Mouse (Mus musculus) heart, embryonic 16.5 days (tissue): ENCODE results near the gene Tmem259. TPM values are rescaled to one million over a fixed set of nuclear protein-coding genes. Genes with fewer than 3 reads are reported as not detected.
A peak's percentile ranks its signal among the peaks of the same experiment; 100 is the strongest.

Experiments
- ATAC-seq: fragments of 200-750 bp; cut with Nextera tagmentation; replicated peaks from 2 replicates; pipeline ENCODE4 v1.8.0; 2017; ENCODE audit warnings: moderate number of reproducible peaks; ENCODE audit not compliant: insufficient read depth, low FRiP score; ENCODE audit errors: extremely low read depth
- H3K27ac ChIP-seq: fragments of 300-500 bp; sonication (generic); 2 replicates; pipeline ENCODE4 v1.5.1; 2014; ENCODE audit warnings: mild to moderate bottlenecking, low read length, control low read depth, moderate library complexity
- H3K27me3 ChIP-seq: fragments of 300-500 bp; sonication (generic); 2 replicates; pipeline ENCODE4 v1.6.1; 2014; ENCODE audit warnings: low read length, mixed read lengths; ENCODE audit not compliant: control insufficient read depth, insufficient read depth
- H3K36me3 ChIP-seq: fragments of 300-500 bp; sonication (generic); 2 replicates; pipeline ENCODE4 v1.6.1; 2014; ENCODE audit not compliant: control insufficient read depth, insufficient read depth
- H3K4me1 ChIP-seq: fragments of 300-500 bp; sonication (generic); 2 replicates; pipeline ENCODE4 v1.6.1; 2014; ENCODE audit warnings: low read length, mixed read lengths; ENCODE audit not compliant: control insufficient read depth, insufficient read depth
- H3K4me2 ChIP-seq: fragments of 300-500 bp; sonication (generic); 2 replicates; pipeline ENCODE4 v1.6.1; 2014; ENCODE audit warnings: low read depth, mild to moderate bottlenecking, control low read depth, low read length
- H3K4me3 ChIP-seq: fragments of 300-500 bp; sonication (generic); 2 replicates; pipeline ENCODE4 v1.5.1; 2014; ENCODE audit warnings: mild to moderate bottlenecking, control low read depth, low read length
- H3K9ac ChIP-seq: fragments of 300-500 bp; sonication (generic); 2 replicates; pipeline ENCODE4 v1.6.1; 2014; ENCODE audit warnings: low read length, control low read depth
- H3K9me3 ChIP-seq: fragments of 300-500 bp; sonication (generic); replicated peaks from 2 replicates; pipeline ENCODE4 v1.6.1; 2016; ENCODE audit warnings: low read length; ENCODE audit not compliant: control insufficient read depth
- WGBS: fragments of 180-500 bp; shearing (Covaris S2); extraction: QIAGEN DNeasy Blood & Tissue Kit; methylation state at CpG from one replicate; pipeline ENCODE4 v1.1.7; 2014; 5-methylcytosine and 5-hydroxymethylcytosine counted together
- polyA plus RNA-seq: library from polyadenylated mRNA; unstranded; fragments of >200 nt; fragmentation: Nextera tagmentation; extraction: Ambion mirVana; gene quantifications from 2 replicates; pipeline ENCODE4 v1.2.1, GENCODE M21; 2015

Gene Tmem259
- polyA plus RNA-seq, 1 experiment from 2014 or later, result 10.6 TPM

- ATAC-seq, result no peak
- Histone ChIP-seq H3K9ac (no peak overlapping the region), H3K36me3 (no peaks in the 10 kb centered on the region), H3K4me1 (peaks cover 23% of the 10 kb centered on the region), H3K4me2 (no peak overlapping the region), H3K27ac (no peak overlapping the region), H3K4me3 (no peak overlapping the region), H3K27me3 (no peaks in the 10 kb centered on the region), H3K9me3 (no peaks in the 10 kb centered on the region)
- WGBS, result 73% methylated on average over 9 of the region's 9 CpGs
Observed at GRCm38 (mm10) chr10:79943471-79943901, 40.6 kb downstream of the Tmem259 start.

GRCm38 (mm10) chr10:79942988-79943387 lies 41.1 kb downstream of the Tmem259 start:
- peaks cover 24% of the 10 kb centered on the region for H3K4me1 ChIP-seq
- no peaks in the 10 kb centered on the region for H3K36me3 ChIP-seq
- no peaks in the 10 kb centered on the region for H3K9me3 ChIP-seq
- H3K27ac ChIP-seq, result no peak overlapping the region
- ATAC-seq, result no peak
- no peak overlapping the region for H3K4me2 ChIP-seq
- no peak overlapping the region for H3K4me3 ChIP-seq
- H3K27me3 ChIP-seq, result no peaks in the 10 kb centered on the region
- 96% methylated on average over 1 of the region's 1 CpGs for WGBS
- H3K9ac ChIP-seq, result no peak overlapping the region

DNA sequence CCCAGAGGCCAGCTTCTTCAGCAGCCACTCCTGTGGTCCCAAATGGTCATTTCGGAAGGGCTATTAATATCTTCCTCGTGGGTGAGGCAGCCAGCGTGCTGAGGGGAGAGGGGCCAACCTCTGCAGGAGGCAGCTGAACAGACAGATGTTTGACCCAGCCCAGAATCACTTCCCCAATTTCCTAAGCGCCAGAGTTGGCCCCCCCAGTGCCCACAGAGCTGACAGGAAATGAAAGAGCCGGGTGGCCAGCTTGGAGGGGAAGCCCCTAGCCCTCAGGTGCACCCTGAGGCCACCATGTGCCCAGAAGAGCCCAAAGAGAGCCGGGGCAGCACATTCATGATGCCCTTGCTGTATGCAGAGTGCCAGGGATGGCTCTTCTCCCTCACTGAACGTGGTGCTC lies 43.4 kb downstream of the Tmem259 start:
- Histone ChIP-seq H3K4me1 (peaks cover 37% of the 10 kb centered on the region), H3K4me2 (0 out of 2 replicates have a peak overlapping the region, but pooled peaks have one; percentile 5), H3K27me3 (no peaks in the 10 kb centered on the region), H3K36me3 (no peaks in the 10 kb centered on the region), H3K4me3 (no peak overlapping the region), H3K9me3 (no peaks in the 10 kb centered on the region), H3K9ac (no peak overlapping the region), H3K27ac (no peak overlapping the region)
- no peak for ATAC-seq
- 34% methylated on average over 7 of the region's 7 CpGs for WGBS

DNA sequence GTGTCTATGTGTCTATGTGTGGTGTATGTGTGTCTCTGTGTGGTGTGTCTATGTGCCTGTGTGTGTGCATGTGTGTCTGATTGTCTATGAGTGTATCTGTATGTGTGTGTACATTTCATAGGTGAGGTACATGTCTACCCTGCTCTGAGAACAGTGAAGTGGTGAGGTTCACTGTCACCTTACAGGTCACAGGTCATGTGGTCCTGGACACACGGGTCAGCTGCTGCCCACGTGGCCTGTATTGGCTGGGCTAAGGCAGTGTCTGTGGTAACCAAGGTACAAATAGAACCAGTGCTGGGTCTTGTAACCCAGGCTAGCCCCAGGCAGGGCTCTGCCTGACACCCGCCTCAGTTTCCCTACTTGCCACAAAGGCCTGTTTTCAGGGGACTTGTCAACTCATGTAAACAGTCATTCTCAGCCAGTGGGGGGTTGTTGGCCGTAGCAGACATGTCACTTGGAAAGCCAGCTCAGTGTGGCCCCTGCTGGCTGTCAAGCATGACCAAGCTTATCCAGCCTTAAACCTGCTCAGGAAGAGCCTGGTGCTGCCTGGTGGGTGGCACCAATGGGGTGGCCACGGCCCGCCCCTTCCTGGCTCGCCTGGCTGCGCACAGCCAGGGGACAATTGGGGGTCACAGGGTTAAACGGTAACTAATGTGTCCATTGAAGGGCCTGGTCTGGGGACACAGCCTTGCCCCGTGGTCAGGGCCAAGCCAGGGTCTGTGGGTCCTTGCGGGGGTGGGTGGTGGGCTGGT lies 46.2 kb downstream of the Tmem259 start:
- Histone ChIP-seq H3K4me3 (no peak overlapping the region), H3K4me1 (peaks cover 53% of the 10 kb centered on the region), H3K27ac (no peak overlapping the region), H3K9me3 (no peaks in the 10 kb centered on the region), H3K9ac (no peak overlapping the region), H3K4me2 (peak overlapping the region; percentile 60), H3K36me3 (no peaks in the 10 kb centered on the region), H3K27me3 (no peaks in the 10 kb centered on the region)
- ATAC-seq, result no peak
- WGBS, result 81% methylated on average over 11 of the region's 11 CpGs

- peak overlapping the region; percentile 36 for H3K4me3 ChIP-seq
- no peaks in the 10 kb centered on the region for H3K9me3 ChIP-seq
- H3K27me3 ChIP-seq, result no peaks in the 10 kb centered on the region
- H3K9ac ChIP-seq, result peak overlapping the region; percentile 52; the same call in 1 of the 2 replicates
- WGBS, result 28% methylated on average over 27 of the region's 27 CpGs
- peak; percentile 80 for ATAC-seq
- H3K27ac ChIP-seq, result peak overlapping the region; percentile 66
- H3K4me2 ChIP-seq, result peak overlapping the region; percentile 60
- no peaks in the 10 kb centered on the region for H3K36me3 ChIP-seq
- H3K4me1 ChIP-seq, result peaks cover 62% of the 10 kb centered on the region
Observed at GRCm38 (mm10) chr10:79936911-79937441, 47.2 kb downstream of the Tmem259 start.

- H3K9ac ChIP-seq, result no peak overlapping the region
- H3K4me2 ChIP-seq, result peak overlapping the region; percentile 60
- peaks cover 62% of the 10 kb centered on the region for H3K4me1 ChIP-seq
- H3K9me3 ChIP-seq, result no peaks in the 10 kb centered on the region
- no peaks in the 10 kb centered on the region for H3K36me3 ChIP-seq
- 27% methylated on average over 10 of the region's 10 CpGs for WGBS
- H3K27me3 ChIP-seq, result no peaks in the 10 kb centered on the region
- H3K27ac ChIP-seq, result peak overlapping the region; percentile 66
- H3K4me3 ChIP-seq, result peak overlapping the region; percentile 36
- no peak for ATAC-seq
Observed at GRCm38 (mm10) chr10:79936284-79936910, 47.7 kb downstream of the Tmem259 start.

- 87% methylated on average over 16 of the region's 16 CpGs for WGBS
- H3K27me3 ChIP-seq, result no peaks in the 10 kb centered on the region
- H3K4me3 ChIP-seq, result no peak overlapping the region
- ATAC-seq, result no peak
- no peaks in the 10 kb centered on the region for H3K9me3 ChIP-seq
- peaks cover 52% of the 10 kb centered on the region for H3K4me1 ChIP-seq
- H3K27ac ChIP-seq, result no peak overlapping the region
- H3K9ac ChIP-seq, result no peak overlapping the region
- no peaks in the 10 kb centered on the region for H3K36me3 ChIP-seq
- no peak overlapping the region for H3K4me2 ChIP-seq
Observed at GRCm38 (mm10) chr10:79934794-79935569, 49.1 kb downstream of the Tmem259 start.

DNA sequence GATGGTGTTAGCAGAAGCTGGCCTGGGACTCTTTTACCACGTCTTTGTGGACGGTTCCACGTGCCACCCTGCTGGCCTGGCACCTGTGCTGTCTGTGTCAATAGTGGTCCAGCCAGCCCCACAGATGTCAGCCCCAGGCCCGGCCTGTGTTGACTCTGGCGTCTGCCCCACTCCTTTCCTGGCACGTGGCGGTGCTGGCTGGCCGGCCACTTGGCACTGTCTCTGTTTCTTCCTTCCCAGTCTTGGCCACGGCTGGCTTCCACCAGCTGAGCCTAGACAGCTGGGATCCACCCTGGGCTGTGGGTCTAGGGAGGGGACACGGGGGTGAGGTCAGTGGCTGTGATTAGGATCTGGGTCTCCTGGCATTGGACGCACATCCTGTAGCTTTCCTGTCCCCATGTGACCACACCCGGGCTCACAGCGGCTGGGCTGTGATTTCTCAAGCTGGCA lies 49.8 kb downstream of the Tmem259 start:
- H3K4me2 ChIP-seq, result no peak overlapping the region
- no peaks in the 10 kb centered on the region for H3K36me3 ChIP-seq
- ATAC-seq, result peak; percentile 52
- peaks cover 49% of the 10 kb centered on the region for H3K4me1 ChIP-seq
- H3K9me3 ChIP-seq, result no peaks in the 10 kb centered on the region
- no peak overlapping the region for H3K27ac ChIP-seq
- H3K9ac ChIP-seq, result no peak overlapping the region
- no peak overlapping the region for H3K4me3 ChIP-seq
- 46% methylated on average over 13 of the region's 13 CpGs for WGBS
- H3K27me3 ChIP-seq, result no peaks in the 10 kb centered on the region
